Mouse (Mus musculus): ENCODE results near the gene Bmf. TPM values are rescaled to one million over a fixed set of nuclear protein-coding genes. Genes with fewer than 3 reads are reported as not detected.

Gene Bmf
- total RNA-seq, 2 experiments from 2014 or later, result 18.6 to 23.1 TPM

- DNase-seq, result no peak
These were observed 36.8 kb downstream of the Bmf start for GRCm38 (mm10) chr2:118512418-118513377.

- peak; percentile 43 for DNase-seq
These were observed 37.6 kb downstream of the Bmf start for GRCm38 (mm10) chr2:118511779-118512417.

DNA sequence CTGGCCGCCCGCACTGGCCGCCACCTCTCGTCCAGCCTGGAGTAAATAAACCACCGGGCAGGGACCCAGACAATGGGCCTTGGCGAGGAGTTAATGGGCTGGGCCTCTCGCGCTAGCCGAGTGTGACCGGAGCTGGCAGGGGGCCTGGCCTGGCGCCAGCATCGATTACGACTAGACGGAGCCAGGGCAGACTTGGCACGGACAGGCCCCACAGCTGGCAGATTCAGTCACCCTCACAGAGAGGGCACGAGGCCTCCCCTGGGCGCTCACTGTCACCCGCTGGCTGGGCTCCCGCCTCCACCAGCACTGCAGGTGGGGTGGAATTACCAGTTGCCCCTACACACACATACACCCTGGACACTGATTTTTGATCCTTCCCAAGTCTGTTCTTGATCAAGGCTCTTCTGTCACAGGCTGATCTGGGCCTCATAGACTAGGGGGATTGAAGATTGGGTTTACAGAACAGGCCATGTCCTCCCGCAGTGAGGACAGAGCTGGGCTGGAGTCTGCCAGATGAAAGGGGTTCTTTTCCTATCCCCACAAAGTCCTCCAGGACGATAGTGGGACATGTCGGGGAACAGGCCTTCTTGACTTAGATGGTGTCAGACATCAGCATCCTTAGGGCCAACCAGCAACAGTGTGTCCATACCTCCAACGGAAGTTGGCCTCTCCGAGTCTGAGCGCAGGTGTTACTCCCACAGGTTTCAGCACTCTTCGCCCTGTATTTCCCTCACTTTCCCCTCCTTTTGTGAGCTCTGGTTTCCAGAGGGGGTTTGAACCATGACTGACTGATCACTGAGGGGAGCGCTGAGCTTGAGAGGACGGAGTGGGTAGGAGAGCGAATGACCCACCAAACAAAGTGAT lies 38.8 kb downstream of the Bmf start:
- DNase-seq, result peak; percentile 98

DNA sequence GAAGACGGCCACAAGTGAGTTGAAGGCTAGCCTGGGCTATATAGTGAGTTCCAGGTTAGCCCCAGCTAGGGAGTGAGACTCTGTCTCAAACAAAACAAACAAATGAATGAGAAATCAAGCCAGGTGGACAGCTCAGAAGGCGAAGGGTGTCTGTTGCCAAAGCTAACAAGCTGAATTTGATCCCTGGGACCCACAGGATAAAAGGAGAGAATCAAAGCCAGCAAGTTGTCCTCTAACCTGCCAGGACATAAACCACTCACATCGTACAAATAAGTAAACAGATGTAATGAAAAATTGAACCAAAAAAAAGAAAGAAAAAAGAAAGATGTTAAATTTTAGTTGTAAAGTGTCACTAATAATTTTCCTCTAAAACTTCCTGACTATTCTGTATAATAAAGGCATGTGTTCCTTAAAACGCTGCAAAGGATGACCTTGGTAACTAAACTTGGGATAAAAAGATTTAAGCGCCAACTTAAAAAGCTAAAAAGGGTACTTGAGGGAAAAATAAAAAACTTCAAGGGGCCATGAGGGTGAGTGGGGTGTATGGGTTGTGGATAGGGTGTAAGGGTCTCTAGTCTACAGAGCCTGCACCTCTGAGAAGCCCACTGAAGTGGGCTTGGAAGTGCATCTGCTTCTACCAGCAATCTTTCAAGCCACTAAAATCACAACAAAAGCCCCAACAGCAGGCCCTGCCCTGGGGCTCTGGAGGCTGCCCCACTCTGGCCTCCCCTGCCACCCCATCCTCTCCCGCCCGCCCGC lies 39.6 kb downstream of the Bmf start:
- no peak for DNase-seq

DNA sequence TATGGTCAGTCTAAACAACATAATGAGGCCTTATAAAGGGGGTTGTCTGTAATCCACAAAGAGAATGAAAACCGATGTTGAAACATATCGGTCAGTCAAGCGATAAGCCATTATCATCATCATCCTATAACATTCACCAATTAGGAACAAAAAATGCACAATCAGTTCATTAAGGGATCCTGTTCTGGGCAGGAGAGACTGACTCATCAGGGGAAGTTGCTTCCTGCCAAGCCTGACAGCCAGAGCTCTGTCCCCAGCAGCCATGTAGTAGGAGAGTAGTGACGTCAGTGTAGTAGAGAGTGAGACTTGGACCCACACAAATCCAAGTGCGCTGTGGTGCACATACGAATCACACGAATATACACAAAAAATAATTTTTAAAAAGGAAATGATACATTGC lies 42.4 kb downstream of the Bmf start:
- DNase-seq, result no peak

- DNase-seq, result peak; percentile 56
These were observed 49.3 kb downstream of the Bmf start for GRCm38 (mm10) chr2:118500191-118500590.

- peak; percentile 63 for DNase-seq
These were observed 50.1 kb downstream of the Bmf start for GRCm38 (mm10) chr2:118499135-118499961.

- no peak for DNase-seq
These were observed 51.0 kb downstream of the Bmf start for GRCm38 (mm10) chr2:118498476-118498875.

DNA sequence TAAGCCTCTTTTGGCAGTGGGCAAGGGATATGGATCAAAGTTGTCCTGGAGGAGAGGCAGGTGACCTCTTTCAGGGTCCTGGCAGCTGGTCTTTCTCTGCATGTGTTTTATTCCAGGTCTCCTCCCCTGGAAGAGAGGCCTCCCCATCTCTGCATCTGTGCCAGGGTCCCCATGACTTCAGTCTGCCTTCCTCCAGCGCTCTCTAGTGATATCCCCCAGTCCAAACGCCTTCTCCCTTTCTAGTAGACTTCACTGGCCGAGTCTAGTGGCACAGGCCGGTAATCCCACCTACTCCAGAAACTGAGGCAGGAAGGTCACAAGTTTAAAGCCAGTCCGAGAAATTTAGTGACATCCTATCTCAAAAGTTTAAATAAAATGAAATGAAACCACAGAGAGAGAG lies 51.6 kb downstream of the Bmf start:
- DNase-seq, result no peak

GRCm38 (mm10) chr2:118495024-118495423 lies 54.5 kb downstream of the Bmf start:
- no peak for DNase-seq

DNA sequence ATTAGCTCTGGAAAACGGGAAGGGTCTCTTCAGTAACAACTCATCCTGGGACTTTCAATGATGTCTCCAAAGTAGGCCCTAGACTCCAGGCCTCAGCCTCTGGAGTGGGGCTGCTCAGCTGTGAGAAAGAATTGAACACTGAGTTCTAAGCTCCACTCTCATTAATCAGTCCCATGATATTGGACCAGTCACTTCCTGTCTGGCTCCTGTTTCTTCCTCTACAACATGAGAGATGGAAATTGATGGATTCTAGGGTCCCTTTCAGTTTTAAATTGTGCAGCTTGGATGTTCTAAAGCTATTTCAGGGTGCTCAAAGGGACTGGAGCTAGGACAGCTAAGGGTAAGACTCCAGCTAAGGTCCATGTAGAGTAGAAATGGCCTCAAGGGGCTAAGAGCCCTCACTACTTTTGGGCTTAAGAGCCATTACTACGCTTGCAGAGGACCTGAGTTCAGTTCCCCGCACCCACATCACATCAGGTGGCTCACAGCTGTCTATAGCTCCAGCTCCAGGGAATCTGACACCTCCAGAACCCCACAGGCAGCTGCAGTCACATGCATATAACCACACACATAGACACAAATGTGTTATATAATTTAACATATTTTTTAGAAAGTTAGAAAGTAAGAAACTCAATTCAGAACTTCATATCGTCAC lies 57.6 kb downstream of the Bmf start:
- no peak for DNase-seq

GRCm38 (mm10) chr2:118491281-118491731 lies 58.2 kb downstream of the Bmf start:
- peak; percentile 56 for DNase-seq

DNA sequence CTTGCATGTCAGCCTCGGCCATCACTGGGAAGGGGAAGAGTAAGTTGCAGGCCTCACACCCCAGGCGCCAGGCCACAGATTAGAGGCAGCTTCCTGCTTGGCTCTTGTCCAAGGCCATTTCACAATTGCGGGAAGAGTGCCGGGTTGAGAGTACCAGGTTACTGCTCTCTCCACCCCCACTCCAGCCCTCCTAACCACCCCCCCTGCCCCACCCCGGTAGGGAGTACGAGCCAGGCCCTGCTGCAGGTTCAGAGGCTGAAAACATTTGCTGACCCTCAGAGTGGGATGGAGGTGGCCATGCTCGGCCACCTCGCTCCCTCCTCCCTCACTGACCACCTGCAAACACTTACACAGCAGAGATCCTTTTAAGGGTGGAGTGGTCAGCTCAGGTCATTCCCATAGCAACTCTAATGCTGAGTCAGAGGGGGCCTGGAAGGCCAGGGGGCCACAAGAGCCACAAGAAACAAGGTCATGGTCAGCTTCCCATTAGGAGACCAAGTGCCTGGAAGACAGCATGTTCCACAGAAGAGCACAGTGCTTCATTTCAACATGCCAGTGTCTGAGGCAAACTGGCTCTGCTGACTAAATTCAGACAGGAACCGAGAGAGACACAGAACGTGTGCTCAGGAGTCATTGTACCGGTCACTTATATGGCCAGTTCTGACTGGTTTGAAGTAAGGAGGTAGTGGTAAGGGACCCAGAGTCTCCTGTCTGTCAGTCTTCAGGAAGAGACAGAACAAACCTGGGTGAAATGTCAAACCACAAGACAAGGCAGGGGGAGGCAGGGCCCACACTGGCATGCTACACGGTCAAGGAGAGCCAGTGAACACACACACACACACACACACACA lies 59.0 kb downstream of the Bmf start:
- DNase-seq, result peak; percentile 89

GRCm38 (mm10) chr2:118487806-118488205 lies 61.7 kb downstream of the Bmf start:
- DNase-seq, result peak; percentile 34

DNA sequence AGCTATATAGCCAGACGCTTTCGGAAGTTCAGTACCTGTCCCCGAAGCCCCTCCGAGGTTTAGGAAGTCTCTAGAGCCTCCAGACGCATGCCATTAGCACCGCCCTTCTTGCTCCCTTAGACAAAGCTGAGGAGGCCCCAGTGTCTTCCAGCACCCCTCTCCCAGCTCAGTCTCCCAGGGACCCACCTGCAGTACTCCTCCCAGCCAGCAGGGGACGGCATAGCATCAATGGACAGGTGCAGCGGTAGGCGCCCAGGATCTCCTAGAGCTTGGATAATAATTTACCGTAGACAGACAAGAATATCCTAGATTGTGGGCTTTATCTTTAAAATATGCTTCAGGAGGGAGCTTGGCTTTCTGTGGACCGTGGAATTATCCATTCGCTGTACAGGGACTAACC lies 62.6 kb downstream of the Bmf start:
- peak; percentile 93 for DNase-seq

DNA sequence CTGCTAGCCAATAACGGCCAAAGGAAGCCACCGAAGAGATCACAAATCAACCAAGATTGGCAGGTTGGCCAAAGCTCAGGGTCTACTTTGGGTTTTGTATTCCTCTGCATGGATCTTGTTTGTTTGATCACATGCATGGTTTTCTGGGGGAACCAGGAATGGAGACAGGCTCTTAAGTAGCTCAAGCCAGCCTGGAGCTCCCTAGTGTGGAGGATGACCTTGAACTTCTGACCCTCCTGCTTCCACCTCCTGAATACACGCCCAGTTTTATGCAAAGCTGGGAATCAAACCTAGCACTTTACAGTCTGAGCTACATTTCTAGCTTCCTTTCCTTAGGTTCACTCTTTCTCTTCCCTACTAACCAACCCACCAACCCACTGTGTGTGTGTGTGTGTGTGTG lies 64.1 kb downstream of the Bmf start:
- DNase-seq, result no peak

DNA sequence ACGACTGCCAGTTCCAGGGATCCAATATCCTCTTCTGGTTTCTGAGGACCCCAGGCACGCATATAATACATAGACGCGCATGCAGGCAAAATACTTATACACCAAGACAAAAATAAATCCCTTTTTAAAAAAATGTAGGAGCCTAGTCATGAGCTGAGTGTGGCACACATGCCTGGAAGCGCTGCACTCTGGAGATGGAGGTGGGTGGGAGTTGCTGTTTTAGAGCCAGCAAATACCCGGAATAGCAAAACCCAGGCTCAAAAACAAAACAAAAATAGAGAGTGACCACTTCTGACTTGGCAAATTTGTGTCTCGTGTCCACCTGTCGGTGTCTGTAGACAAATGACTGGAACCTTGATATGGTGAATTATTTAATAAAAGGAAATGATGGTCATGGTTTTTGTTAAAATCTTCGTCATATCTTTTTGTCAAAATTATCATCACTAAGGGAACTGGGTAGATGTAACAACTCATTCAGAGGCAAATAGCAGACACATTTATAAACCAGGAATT lies 65.0 kb downstream of the Bmf start:
- no peak for DNase-seq

DNA sequence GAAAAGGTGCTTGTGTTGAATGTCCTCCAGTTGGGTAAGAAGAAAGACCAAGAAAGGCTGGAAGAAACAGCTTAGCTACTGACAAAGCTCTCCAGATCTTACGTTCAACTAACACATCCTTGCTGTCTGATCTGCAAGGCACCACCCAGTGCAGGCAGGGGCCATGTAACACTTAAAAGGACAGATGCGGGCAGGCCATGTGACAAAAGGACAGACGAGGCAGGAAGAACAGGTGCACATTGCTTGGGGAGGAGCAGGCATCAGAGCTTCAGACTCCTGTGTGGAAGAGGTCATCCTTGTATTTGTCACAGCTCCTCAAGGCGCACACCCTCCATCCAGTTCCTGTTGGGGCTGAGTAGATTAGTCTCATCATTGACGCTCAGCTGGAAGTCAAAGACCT lies 66.5 kb downstream of the Bmf start:
- DNase-seq, result no peak

DNA sequence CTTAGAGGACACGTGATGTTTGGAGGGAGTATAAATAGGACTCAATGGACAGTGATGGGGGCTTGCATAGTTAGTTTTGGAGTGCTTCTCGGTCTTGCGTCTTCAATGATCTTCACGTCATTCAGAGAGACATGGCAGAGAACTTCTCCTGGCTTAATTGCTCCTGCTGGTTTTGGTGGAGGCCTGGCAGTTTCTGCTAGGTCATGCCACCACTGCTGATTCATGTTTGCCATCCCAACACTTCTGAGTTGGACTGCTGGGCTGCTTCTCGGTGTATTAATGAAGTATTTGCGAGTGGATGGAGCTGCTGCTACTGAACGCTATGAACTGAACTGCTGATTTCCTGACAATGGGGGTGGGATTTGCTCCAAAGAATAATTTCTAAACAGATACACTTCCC lies 68.6 kb downstream of the Bmf start:
- no peak for DNase-seq
